Mouse (Mus musculus) G1E (cell line): ENCODE data around the gene Tex22. TPM values are rescaled to one million over a fixed set of nuclear protein-coding genes. Genes with fewer than 3 reads are reported as not detected.

Experiments
- ATAC-seq: 2 replicates; pipeline ENCODE4 v1.8.0; 2016; ENCODE audit warnings: mild to moderate bottlenecking; ENCODE audit not compliant: insufficient number of reproducible peaks, poor library complexity, low FRiP score, severe bottlenecking; ENCODE audit errors: extremely low read depth
- DNase-seq: peaks from one replicate; pipeline ENCODE4 v3.0.0; 2012; ENCODE audit warnings: low spot score
- H3K27me3 ChIP-seq: 2 replicates; pipeline ENCODE4 v1.6.1; 2012; ENCODE audit warnings: mild to moderate bottlenecking, low read length, inconsistent platforms; ENCODE audit not compliant: insufficient read depth
- H3K36me3 ChIP-seq: replicated peaks from 2 replicates; pipeline ENCODE3; 2012; ENCODE audit warnings: mild to moderate bottlenecking, inconsistent platforms
- H3K4me1 ChIP-seq: 2 replicates; pipeline ENCODE4 v1.6.1; 2012; ENCODE audit warnings: low read depth, low read length, inconsistent platforms, mixed read lengths; ENCODE audit not compliant: insufficient read depth
- H3K4me3 ChIP-seq: 2 replicates; pipeline ENCODE4 v1.5.1; 2012; ENCODE audit warnings: low read depth, mild to moderate bottlenecking, inconsistent platforms, low read length, moderate library complexity, mixed read lengths
- H3K9me3 ChIP-seq: replicated peaks from 2 replicates; pipeline ENCODE4 v1.6.1; 2012; ENCODE audit warnings: inconsistent platforms
- CTCF ChIP-seq: IDR thresholded peaks from 2 replicates; pipeline ENCODE4 v1.5.1; 2012; ENCODE audit warnings: low read depth, low read length, inconsistent platforms, mixed read lengths
- GATA1 ChIP-seq: IDR thresholded peaks from 2 replicates; pipeline ENCODE4 v1.6.1; 2012; ENCODE audit warnings: borderline replicate concordance, low read length, inconsistent platforms, mixed read lengths
- GATA2 ChIP-seq: IDR thresholded peaks from 2 replicates; pipeline ENCODE4 v1.6.1; 2012; ENCODE audit warnings: low read depth, low read length, inconsistent platforms, borderline replicate concordance
- POLR2AphosphoS5 ChIP-seq: IDR thresholded peaks from 2 replicates; pipeline ENCODE4 v1.6.1; 2012; ENCODE audit warnings: low read depth, low read length, inconsistent platforms; ENCODE audit not compliant: insufficient replicate concordance
- TAL1 ChIP-seq: conservative IDR thresholded peaks from 2 replicates; pipeline ENCODE4 v1.6.1; 2012; ENCODE audit warnings: low read depth, low read length, inconsistent platforms, mixed read lengths
- polyA plus RNA-seq: library from polyadenylated mRNA; stranded (reverse); fragments of >175 nt; gene quantifications from 2 replicates; pipeline ENCODE4 v1.2.3, GENCODE M21; 2012
- total RNA-seq, 2 experiments: library from RNA; stranded (forward) in 1 of 2; stranded (reverse) in 1 of 2; fragments of 200-1000 nt in 1 of 2; fragments of >200 nt in 1 of 2; fragmentation: Nextera tagmentation in 1 of 2; gene quantifications; 2 replicates each; pipeline ENCODE4 v1.2.3; 2014 to 2017

Tex22 gene
- total and polyA plus RNA-seq, 3 experiments = 0.38 TPM; not detected in 2

DNA sequence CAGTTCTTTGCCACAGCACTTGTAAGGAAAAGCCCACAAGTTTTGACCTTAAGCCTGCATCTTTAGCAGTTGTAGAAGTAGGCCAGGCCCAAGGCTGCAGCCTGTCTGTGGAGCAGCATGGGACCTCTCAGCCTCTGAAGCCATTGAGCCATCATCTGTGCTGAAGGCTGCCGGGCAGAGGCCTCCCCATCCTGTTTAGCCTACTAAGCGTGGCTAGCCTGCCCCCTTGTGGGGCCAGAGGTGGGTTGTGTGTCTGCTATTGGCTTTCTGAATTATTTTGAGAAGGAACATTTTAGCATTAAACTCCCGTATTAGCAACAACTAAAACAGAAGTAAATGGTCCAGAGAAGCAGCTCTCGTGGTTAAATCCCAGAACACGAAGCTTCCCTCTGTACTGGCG, 28.2 kb downstream of the Tex22 start:
- ATAC-seq = peak; percentile 35
- Histone ChIP-seq H3K36me3 (peaks cover 83% of the 10 kb centered on the region), H3K4me3 (peak overlapping the region; percentile 20; the same call in 1 of the 2 replicates)

DNA sequence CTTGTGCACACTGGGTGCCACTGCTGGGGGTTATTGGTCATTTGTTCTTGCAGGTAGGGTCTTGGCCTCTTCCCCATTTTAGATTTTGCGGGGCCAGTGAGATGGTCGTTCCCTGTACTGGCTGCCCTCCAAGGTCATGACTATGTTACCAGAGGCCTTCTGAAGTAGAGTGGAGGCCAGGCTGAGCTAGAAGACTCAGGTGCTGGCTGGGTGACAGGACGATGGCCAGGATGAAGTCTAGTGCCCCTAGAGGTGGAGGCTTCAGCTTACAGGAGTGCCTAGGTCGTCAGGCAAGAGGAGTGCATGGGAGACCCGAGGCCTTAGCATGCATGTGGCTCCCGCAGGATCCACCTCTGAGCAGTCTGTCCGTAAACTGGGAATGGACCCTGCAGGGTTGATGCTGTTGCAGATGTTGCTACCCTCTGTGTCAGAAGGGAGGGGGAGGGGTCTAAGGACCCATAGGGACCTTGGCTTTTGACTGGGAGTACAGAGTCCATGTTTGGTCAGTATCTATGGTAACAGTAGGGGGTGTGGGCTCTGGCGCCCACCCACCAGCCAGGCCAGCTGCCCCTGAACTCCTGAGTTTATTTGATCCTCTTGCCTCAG, 29.6 kb downstream of the Tex22 start:
- peaks cover 93% of the 10 kb centered on the region for H3K36me3 ChIP-seq
- TF ChIP-seq CTCF = 0 out of 2 replicates have a peak, but pooled peaks have one; percentile 16
- TF ChIP-seq TAL1 = no peak
- ATAC-seq (no peak), DNase-seq (no peak)
- peak overlapping the region; percentile 34; the same call in 1 of the 2 replicates for H3K4me3 ChIP-seq
- H3K9me3 ChIP-seq = peaks cover 16% of the 10 kb centered on the region
- H3K27me3 ChIP-seq = no peaks in the 10 kb centered on the region
- peaks cover 94% of the 10 kb centered on the region for H3K4me1 ChIP-seq

More for the DNA sequence above, 28.2 kb downstream of the Tex22 start:
- peaks cover 88% of the 10 kb centered on the region for H3K4me1 ChIP-seq
- H3K9me3 ChIP-seq = peaks cover 16% of the 10 kb centered on the region
- TF ChIP-seq POLR2AphosphoS5 (no peak; the same call in 1 of the 2 replicates), CTCF (peak; percentile 46; the same call in 1 of the 2 replicates), GATA2 (no peak), TAL1 (no peak), GATA1 (no peak)
- peaks cover under 1% of the 10 kb centered on the region; the same call in 1 of the 2 replicates for H3K27me3 ChIP-seq
- DNase-seq = peak; percentile 81

DNA sequence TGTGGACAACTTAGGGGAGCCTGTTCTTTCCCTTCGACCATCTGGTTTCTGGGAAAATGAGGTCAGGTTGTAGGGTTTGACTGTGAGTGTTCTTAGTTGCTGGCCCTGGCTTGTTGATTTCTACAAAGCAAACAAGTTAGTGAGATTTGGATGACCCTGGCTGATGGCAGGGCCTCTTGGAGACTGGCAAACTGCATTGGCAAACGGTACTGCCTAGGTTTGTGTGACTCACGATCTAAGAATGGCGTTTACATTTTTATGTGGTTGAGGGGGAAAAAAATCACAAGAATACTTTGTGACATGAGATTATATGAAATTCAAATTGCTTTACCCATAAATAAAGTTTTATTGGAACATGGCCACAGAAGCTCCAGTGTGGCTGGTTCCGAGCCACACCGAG, 32.1 kb downstream of the Tex22 start:
- ATAC-seq (no peak), DNase-seq (no peak)
- Histone ChIP-seq H3K36me3 (peaks cover 89% of the 10 kb centered on the region), H3K27me3 (no peaks in the 10 kb centered on the region), H3K4me1 (peaks cover 90% of the 10 kb centered on the region), H3K4me3 (peak overlapping the region; percentile 53; the same call in 1 of the 2 replicates), H3K9me3 (peaks cover 16% of the 10 kb centered on the region)
- no peak for TF ChIP-seq POLR2AphosphoS5
- no peak for TF ChIP-seq TAL1
- no peak for TF ChIP-seq CTCF

DNA sequence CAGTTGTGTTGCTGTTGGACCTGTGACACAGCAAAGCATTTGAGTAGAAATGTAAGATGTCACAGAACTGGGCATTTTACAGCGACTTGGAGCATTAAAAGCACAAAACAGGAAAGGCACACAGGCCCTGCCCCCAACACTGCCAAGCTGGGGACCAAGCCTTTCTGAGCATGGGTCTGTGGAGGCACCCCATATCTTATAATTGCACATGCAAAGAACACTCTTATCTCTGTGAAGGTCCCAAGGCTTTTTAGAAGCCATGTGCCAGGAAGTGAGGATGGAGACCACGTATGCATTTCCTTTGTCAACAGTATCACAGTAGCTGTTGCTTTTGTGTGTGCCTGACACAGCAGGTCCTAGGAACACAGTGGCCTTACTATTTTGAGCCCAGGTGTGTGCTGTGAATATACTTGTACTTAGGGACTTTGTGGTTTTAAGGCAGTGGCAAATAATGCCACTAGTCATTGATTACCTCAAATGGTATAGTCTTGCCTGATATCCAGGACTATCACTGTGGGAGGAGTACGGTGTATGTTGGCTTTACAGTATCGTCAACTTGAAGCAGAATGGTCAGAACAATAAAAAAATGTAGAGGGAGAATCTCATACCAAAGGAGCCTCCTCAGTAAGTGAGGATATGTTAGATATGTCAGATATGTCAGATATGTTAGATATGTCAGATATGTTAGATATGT, 33.3 kb downstream of the Tex22 start:
- DNase-seq = peak; percentile 83
- no peak overlapping the region; the same call in 1 of the 2 replicates for H3K4me3 ChIP-seq
- H3K27me3 ChIP-seq = no peaks in the 10 kb centered on the region
- peaks cover 91% of the 10 kb centered on the region for H3K4me1 ChIP-seq
- peak; percentile 87 for ATAC-seq
- TF ChIP-seq TAL1 = peak; percentile 84
- no peak for TF ChIP-seq CTCF
- H3K9me3 ChIP-seq = peaks cover 16% of the 10 kb centered on the region
- peaks cover 90% of the 10 kb centered on the region for H3K36me3 ChIP-seq

DNA sequence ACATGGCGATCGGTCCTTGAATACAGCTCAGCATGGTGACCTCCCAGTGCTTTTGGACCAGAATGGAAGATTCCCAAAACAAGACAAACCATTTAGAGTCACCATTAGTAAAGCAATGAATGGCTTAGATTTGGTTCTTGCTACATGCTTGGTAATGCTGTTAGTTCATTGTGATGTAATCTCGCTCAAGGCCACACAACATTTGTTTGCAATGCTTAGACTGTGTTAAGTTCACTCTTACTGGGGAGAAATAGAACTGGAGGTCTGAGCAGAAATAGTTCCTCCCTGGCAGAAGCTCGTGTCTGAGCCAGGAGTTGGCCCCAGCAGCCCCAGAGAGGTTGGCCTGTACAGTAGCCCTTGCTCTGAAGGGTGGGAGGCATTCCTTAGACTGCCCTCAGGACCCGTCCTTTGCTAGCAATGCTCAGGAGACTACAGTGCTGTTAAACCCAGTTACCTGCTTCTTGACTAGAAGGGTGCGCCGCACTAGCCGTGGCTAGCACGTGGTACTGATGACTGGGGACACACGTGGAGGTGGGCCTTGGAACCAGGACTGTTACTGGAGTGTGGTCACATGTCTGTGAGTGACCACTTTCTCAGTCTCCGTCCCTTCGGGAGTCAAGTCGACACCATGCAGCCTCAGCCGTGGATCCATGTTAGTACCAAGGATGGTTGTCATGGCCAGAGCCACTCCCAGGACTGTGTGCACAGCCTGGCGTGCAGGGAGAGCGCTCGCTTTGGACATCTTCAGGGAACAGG, 34.4 kb downstream of the Tex22 start:
- no peak for DNase-seq
- H3K27me3 ChIP-seq = no peaks in the 10 kb centered on the region
- peaks cover 91% of the 10 kb centered on the region for H3K4me1 ChIP-seq
- peak overlapping the region; percentile 7; the same call in 1 of the 2 replicates for H3K4me3 ChIP-seq
- peaks cover 90% of the 10 kb centered on the region for H3K36me3 ChIP-seq
- TF ChIP-seq POLR2AphosphoS5 = peak; percentile 65; the same call in 1 of the 2 replicates
- no peak for TF ChIP-seq CTCF
- peaks cover 16% of the 10 kb centered on the region for H3K9me3 ChIP-seq
- ATAC-seq = no peak

DNA sequence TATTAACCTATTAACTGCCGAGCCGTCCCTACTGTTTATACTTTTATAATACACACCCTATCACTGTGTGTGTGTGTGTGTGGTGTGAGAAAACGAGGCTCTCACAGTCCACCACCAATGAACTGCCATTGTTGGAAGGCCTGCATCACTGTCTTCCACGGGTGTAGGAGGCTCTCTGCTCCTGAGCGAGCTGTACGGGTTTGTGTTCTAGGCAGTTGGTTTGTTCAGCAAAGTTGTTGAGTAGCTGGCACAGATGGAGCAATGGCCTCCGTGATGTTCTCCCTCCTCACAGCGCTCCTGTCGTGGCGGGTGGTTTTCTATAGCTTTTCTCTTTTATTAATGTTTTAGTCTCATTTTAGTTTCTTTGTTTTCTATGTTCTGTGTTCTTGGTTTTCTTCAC, 35.5 kb downstream of the Tex22 start:
- H3K27me3 ChIP-seq = no peaks in the 10 kb centered on the region
- H3K36me3 ChIP-seq = peaks cover 90% of the 10 kb centered on the region
- TF ChIP-seq GATA1 (no peak), POLR2AphosphoS5 (no peak), GATA2 (no peak), TAL1 (no peak), CTCF (no peak)
- H3K9me3 ChIP-seq = peaks cover 12% of the 10 kb centered on the region
- no peak for ATAC-seq
- H3K4me3 ChIP-seq = no peak overlapping the region
- peaks cover 90% of the 10 kb centered on the region for H3K4me1 ChIP-seq
- no peak for DNase-seq
